Mouse (Mus musculus) intestine, postnatal 0 days (tissue): ENCODE measurements around the gene Syne4. TPM values are rescaled to one million over a fixed set of nuclear protein-coding genes. Genes with fewer than 3 reads are reported as not detected.
A peak's percentile ranks its signal among the peaks of the same experiment; 100 is the strongest.

Source experiments
- ATAC-seq: fragments of 200-750 bp; cut with Nextera tagmentation; 2 replicates; pipeline ENCODE4 v1.8.0; 2017; ENCODE audit warnings: mild to moderate bottlenecking, moderate TSS enrichment, moderate library complexity
- H3K27ac ChIP-seq: fragments of 300-500 bp; sonication (generic); 2 replicates; pipeline ENCODE4 v1.5.1; 2014; ENCODE audit warnings: mild to moderate bottlenecking, low read depth, low read length, moderate library complexity
- H3K27me3 ChIP-seq: fragments of 300-500 bp; sonication (generic); replicated peaks from 2 replicates; pipeline ENCODE4 v1.6.1; 2014; ENCODE audit warnings: low read length, mixed read lengths; ENCODE audit not compliant: control insufficient read depth, insufficient read depth
- H3K36me3 ChIP-seq: fragments of 300-500 bp; sonication (generic); 2 replicates; pipeline ENCODE4 v1.6.1; 2014; ENCODE audit warnings: mild to moderate bottlenecking, moderate library complexity; ENCODE audit not compliant: control insufficient read depth, insufficient read depth
- H3K4me1 ChIP-seq: fragments of 300-500 bp; sonication (generic); replicated peaks from 2 replicates; pipeline ENCODE4 v1.6.1; 2014; ENCODE audit warnings: antibody characterized with exemption, low read length, mixed read lengths; ENCODE audit not compliant: control insufficient read depth, insufficient read depth
- H3K4me2 ChIP-seq: fragments of 300-500 bp; sonication (generic); replicated peaks from 2 replicates; pipeline ENCODE4 v1.6.1; 2014; ENCODE audit warnings: low read depth, mild to moderate bottlenecking, moderate library complexity
- H3K4me3 ChIP-seq: fragments of 300-500 bp; sonication (generic); 2 replicates; pipeline ENCODE4 v1.5.1; 2014; ENCODE audit warnings: low read depth, low read length
- H3K9ac ChIP-seq: fragments of 300-500 bp; sonication (generic); 2 replicates; pipeline ENCODE4 v1.6.1; 2014; ENCODE audit warnings: mild to moderate bottlenecking, low read depth, low read length
- H3K9me3 ChIP-seq: fragments of 300-500 bp; sonication (generic); 2 replicates; pipeline ENCODE4 v1.6.1; 2016; ENCODE audit warnings: mixed run types; ENCODE audit not compliant: control insufficient read depth
- CTCF ChIP-seq: sonication (generic); IDR thresholded peaks from 2 replicates; pipeline ENCODE4 v1.5.1; 2016; ENCODE audit warnings: low read depth, mild to moderate bottlenecking, control low read depth, antibody characterized with exemption, moderate library complexity
- WGBS: fragments of 180-500 bp; shearing (Covaris S2); extraction: QIAGEN DNeasy Blood & Tissue Kit; methylation state at CpG from one replicate; pipeline ENCODE4 v1.1.7; 2014; 5-methylcytosine and 5-hydroxymethylcytosine counted together
- polyA plus RNA-seq: library from polyadenylated mRNA; unstranded; fragments of >200 nt; fragmentation: Nextera tagmentation; extraction: Ambion mirVana; gene quantifications from 2 replicates; pipeline ENCODE4 v1.2.1, GENCODE M21; 2015

Gene Syne4
- polyA plus RNA-seq, 1 experiment from 2014 or later = 12.5 TPM

DNA sequence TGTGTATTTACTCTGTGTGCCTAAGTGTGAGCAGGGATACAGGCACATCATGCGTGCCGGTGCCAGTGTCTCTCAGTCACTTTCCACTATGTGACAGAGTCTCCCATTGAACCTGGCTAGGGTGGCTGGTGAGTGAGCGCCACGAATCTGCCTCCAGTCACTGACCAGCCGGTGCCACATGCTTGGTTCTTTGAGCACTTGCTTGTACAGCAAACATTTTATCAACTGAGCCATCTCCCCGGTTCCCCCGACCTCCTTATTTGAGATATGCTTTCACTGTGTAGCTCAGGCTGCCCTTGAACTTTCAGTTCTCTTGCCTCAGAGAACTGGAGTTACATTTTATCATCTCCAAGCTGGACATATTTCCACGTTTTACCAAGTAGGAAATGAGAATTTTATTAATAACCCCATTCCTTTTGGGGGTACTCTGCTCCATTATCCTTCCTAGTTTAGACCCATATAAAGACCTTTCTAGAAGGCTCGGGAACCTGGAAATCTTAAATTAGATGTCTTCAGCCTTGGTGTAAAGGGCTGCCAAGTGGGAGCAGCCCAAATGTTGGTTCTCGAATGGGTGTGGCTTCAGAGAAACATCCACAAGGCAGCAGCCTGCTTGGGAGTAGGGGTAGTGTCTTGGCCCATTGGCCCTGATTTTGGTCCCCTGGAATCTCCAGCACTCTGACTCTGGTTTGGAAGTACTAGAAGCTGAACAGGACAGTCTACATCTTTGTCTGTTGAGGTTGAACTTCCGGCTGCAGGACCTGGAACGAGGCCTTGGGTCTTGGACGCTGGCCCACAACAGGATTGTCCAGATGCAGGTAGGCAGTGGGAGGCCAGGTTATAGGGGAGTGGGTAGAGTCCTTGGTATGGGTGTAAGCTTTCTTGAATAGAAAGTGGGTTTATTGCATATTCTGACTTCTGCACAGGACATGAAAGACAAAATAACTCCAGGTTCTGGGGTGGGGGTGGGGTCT lies 1.2 kb downstream of the Syne4 start:
- TF ChIP-seq CTCF = no peak
- 59% methylated on average over 13 of the region's 13 CpGs for WGBS
- H3K9me3 ChIP-seq = no peaks in the 10 kb centered on the region
- H3K9ac ChIP-seq = no peak overlapping the region
- peaks cover 9% of the 10 kb centered on the region; the same call in 1 of the 2 replicates for H3K36me3 ChIP-seq
- H3K27ac ChIP-seq = no peak overlapping the region
- no peaks in the 10 kb centered on the region for H3K27me3 ChIP-seq
- H3K4me2 ChIP-seq = peak overlapping the region; percentile 66
- peak overlapping the region; percentile 36 for H3K4me3 ChIP-seq
- ATAC-seq = no peak
- no peaks in the 10 kb centered on the region for H3K4me1 ChIP-seq

DNA sequence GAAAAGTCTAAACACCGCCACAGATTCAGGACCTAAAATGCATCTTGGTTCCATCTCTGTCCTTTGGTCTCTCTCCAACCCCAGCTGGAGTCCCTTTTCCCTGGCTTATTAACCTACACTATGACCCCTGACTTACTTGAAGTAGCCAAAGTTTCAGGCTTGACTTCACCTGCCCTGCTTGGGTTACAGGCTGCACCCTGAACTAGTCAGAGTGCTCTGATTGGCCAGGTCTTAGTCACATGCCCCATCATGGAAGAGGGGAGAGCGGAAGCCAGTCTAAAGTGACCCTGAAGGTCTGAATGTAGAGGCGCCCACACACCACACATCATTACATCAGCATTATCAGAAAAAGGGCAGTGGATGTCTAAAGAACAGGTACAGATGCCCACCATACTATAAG lies 3.5 kb downstream of the Syne4 start:
- Histone ChIP-seq H3K36me3 (no peaks in the 10 kb centered on the region; the same call in 1 of the 2 replicates), H3K9me3 (no peaks in the 10 kb centered on the region), H3K27me3 (no peaks in the 10 kb centered on the region), H3K9ac (no peak overlapping the region), H3K4me1 (no peaks in the 10 kb centered on the region; the same call in 1 of the 2 replicates), H3K27ac (no peak overlapping the region), H3K4me2 (no peak overlapping the region), H3K4me3 (no peak overlapping the region)
- no peak for TF ChIP-seq CTCF
- ATAC-seq = no peak
- 94% methylated on average over 3 of the region's 3 CpGs for WGBS

DNA sequence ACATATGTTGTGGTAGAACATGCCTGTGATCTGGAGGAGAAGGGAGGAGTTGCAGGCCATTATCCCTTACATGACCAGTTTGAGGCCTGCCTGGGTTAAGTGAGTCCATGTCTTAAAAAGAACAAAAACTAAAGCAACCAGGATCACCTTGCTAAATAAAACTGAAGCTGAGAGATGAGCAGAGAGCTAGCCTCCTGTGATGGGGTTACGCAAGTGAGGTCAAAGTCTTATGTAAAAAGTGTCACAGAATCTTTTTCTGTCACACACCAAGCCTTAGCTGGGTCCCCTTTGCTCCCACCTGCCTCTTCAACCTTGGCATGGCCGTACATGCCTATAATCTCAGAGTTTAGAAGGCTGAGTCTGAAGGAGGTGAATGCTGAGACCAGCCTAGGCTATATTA lies 6.3 kb downstream of the Syne4 start:
- no peaks in the 10 kb centered on the region for H3K9me3 ChIP-seq
- H3K4me2 ChIP-seq = peak overlapping the region; percentile 96; the same call in 1 of the 2 replicates
- TF ChIP-seq CTCF = no peak
- H3K27me3 ChIP-seq = no peaks in the 10 kb centered on the region
- H3K36me3 ChIP-seq = no peaks in the 10 kb centered on the region; the same call in 1 of the 2 replicates
- H3K4me1 ChIP-seq = no peaks in the 10 kb centered on the region; the same call in 1 of the 2 replicates
- H3K9ac ChIP-seq = no peak overlapping the region
- H3K27ac ChIP-seq = no peak overlapping the region
- ATAC-seq = no peak
- WGBS = 53% methylated on average over 2 of the region's 2 CpGs
- 0 out of 2 replicates have a peak overlapping the region, but pooled peaks have one; percentile 76 for H3K4me3 ChIP-seq

DNA sequence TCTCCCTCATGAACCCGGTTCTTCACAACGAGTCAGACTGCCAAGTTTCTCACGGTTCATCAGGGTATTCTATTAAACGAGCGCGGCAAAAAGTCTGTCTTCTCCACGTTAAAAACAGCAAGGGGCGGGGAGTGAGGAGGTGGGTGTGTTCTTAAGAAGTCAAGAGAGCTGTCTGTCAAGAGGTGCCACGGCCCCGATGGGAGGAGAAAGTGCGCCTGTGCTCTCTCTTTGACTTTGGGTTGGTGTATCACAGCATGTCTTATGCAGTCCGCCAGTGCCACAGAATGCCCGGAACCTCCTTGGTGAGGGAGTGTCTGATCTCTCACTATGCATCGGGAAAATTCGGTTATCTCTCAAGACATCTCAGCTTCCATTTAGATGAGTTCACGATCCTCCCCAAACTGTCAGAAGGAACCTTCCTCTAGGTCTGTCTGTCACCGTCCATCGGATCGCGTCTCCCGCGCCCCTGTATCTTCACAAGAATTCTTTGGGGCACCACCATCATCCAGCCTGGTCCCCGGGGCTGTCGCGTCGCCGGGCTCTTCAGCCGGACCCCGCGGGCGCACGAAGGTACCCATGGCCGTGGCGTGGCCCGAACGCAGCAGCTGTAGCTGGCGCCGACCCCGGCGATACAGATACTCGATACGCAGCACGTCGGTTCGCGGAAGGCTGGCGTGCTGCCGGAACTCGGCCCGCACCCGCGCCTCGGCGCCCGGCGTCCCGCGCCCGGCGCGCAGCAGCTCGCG lies 7.1 kb downstream of the Syne4 start, which contains the start of gene E130208F15Rik:
E130208F15Rik (plus strand) TSS at position 202 of the 746 bp plus-strand sequence.
- peak within 1 kb of the TSS; percentile 90 for H3K27ac ChIP-seq
- no peak for TF ChIP-seq CTCF
- H3K9me3 ChIP-seq = no peaks in the 10 kb centered on the region
- no peaks in the 10 kb centered on the region; the same call in 1 of the 2 replicates for H3K4me1 ChIP-seq
- peak within 1 kb of the TSS; percentile 96 for H3K4me2 ChIP-seq
- no peaks in the 10 kb centered on the region; the same call in 1 of the 2 replicates for H3K36me3 ChIP-seq
- H3K27me3 ChIP-seq = no peaks in the 10 kb centered on the region
- WGBS = under 1% methylated on average over 63 of the region's 63 CpGs
- ATAC-seq = peak; percentile 19
- peak within 1 kb of the TSS; percentile 80 for H3K9ac ChIP-seq
- peak within 1 kb of the TSS; percentile 76 for H3K4me3 ChIP-seq

DNA sequence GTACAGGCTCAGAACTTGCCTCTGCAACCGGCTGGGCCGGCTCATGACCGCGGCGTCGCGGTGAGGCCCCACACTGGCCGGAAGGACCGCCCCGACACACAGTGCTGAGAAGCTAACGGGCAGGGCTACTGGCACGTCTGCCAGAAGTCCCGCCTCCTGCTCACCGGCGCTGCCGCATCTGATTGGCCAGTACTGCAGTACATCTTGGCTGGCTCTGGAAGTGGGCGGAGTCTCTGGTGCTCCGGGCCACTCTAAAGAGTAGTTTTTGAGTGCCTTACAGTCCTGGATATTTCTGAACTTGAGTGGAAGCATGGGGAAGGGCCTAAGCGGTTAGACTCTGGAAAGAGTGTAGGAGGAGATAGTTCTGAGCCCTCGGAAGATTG lies 7.7 kb downstream of the Syne4 start:
- Histone ChIP-seq H3K9me3 (no peaks in the 10 kb centered on the region), H3K4me1 (no peaks in the 10 kb centered on the region; the same call in 1 of the 2 replicates), H3K4me3 (peak overlapping the region; percentile 76), H3K27me3 (no peaks in the 10 kb centered on the region), H3K4me2 (peak overlapping the region; percentile 96), H3K36me3 (no peaks in the 10 kb centered on the region), H3K27ac (peak overlapping the region; percentile 90), H3K9ac (peak overlapping the region; percentile 80)
- peak; percentile 96 for ATAC-seq
- WGBS = under 1% methylated on average over 20 of the region's 20 CpGs
- TF ChIP-seq CTCF = no peak

DNA sequence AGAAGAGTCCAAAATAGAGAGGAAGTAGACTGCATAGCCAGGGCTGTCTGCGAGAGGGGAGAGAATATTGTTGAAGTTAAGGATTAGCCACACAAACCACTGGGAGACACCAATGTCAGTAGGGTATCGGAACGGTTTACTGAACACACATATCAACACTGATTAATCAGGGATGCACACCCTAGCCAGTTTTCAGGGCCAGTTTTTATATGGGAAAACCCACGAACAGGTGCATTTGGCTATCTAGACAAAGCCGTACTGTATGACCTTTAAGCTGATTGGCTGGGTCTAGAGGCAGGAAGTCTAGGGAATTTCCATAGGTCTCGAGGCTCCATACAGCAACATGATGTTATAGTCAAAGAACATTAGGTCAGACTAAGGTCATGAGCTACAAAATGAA lies 8.3 kb downstream of the Syne4 start:
- H3K36me3 ChIP-seq = no peaks in the 10 kb centered on the region
- ATAC-seq = peak; percentile 63
- H3K4me2 ChIP-seq = peak overlapping the region; percentile 96
- H3K27ac ChIP-seq = peak overlapping the region; percentile 90
- H3K27me3 ChIP-seq = no peaks in the 10 kb centered on the region
- H3K4me3 ChIP-seq = peak overlapping the region; percentile 76
- H3K9ac ChIP-seq = peak overlapping the region; percentile 46; the same call in 1 of the 2 replicates
- no peaks in the 10 kb centered on the region; the same call in 1 of the 2 replicates for H3K4me1 ChIP-seq
- TF ChIP-seq CTCF = no peak
- H3K9me3 ChIP-seq = no peaks in the 10 kb centered on the region
- WGBS = 14% methylated on average over 6 of the region's 6 CpGs
